Mouse (Mus musculus): ENCODE measurements at regions not wholly inside any gene's neighbourhood (a gene's known extent, or its start where the extent isn't known, plus 50 kb on each side); places are given as distances from the start of the nearest gene placed in this dataset.
"Not testable (repeated sequence)": the region's sequence is repeated elsewhere in the genome, so short reads cannot be mapped to it uniquely, and the experiment has no call there.

DNA sequence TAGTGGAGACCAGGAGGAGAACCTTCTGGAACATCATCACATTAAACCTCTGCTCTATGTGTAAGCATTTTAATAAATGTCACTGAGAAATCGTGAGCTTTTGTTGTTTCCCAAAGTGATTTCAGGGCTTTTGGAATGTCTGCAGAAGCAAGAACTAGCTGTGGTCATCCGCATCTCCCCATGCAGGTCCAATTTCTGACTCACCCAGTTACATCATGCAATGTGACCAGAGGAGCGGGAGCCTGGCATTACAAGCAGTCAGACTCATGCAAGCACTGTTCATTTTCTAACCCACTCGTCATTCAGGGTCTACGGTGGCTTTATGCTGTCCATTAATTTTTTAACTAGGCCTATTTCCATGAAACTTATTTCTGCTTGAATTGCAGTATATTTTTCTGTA is 151.2 kb upstream of the Supt20 start:
- no peak for DNase-seq (ENCODE audit: low spot score)

DNA sequence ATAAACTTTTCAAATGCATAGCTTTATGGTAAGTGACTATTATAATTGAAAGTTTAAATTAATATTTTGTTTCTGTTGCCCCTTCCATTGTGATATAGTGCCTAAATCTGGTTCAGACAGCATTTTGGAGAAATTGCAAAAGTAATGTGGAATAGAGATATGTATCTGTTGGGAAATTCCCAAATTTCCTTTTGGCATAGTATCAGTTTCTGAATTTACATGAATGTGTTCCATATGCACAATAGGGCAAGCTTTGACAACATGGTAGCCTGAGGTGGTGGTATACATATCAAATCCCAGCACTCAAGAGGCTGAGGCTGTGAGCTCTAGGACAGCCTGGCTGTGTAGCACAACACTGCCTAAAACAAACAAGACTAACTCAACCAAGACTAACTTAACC is 147.2 kb upstream of the Supt20 start:
- DNase-seq (ENCODE audit: low spot score), result no peak

DNA sequence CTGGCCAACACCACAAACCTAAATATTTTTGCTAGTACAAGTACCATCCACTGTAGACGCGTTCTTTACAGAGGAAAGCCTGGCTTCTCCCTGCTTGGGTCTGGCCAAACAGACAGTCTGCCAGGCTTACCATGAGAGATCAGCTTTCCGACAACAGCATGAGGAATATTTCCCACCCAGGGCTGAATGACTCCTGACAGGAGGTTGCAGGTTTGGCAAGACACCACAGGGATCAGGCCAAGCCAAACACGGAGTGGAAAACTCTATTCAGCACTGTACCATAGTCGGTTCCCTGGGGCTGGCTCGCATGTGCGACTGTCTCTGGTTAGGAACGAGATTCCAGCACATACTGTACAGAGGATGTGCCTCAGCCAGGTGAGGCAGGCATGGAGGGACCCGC is 140.7 kb upstream of the Supt20 start:
- peak; percentile 4 for DNase-seq (ENCODE audit: low spot score)

DNA sequence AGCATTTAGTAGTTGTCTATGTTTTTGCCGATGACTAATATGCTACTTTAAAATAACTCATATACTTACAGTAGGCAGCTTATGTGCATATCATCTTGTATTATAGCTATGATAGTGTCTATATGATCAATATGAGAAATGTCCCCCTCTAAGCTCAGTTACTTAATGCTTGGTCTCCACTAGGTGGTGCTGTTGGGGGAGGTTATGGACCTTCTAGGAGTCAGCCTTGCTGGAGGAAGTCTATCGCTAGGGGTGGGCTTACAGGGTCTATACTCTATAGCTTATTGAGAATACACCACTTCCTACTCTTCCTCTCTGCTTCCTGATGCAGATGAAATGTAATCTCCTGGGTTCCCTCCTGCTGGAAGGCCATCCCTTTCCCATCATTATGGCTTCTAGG is 136.7 kb upstream of the Supt20 start:
- no peak for DNase-seq (ENCODE audit: low spot score)

DNA sequence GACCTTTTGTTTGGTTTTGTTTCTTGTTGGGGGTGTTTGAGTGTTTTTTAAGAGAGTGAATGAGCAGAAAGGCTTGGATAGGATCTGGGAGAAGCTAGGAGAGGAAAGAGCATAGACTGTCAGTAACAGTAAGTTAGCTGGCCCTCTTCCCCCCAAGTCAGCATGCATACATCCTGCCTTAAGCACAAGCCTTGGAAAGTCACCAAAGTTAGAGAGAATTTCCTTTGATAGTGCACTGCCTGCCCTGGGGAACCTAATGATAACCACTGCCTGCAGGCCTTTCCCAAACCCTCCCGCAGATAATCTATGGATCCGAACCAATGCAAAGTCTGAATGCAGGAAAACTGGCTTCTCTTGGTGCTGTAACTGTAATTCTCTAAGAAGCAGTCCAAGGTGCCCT is 133.6 kb upstream of the Supt20 start:
- no peak for DNase-seq (ENCODE audit: low spot score)

DNA sequence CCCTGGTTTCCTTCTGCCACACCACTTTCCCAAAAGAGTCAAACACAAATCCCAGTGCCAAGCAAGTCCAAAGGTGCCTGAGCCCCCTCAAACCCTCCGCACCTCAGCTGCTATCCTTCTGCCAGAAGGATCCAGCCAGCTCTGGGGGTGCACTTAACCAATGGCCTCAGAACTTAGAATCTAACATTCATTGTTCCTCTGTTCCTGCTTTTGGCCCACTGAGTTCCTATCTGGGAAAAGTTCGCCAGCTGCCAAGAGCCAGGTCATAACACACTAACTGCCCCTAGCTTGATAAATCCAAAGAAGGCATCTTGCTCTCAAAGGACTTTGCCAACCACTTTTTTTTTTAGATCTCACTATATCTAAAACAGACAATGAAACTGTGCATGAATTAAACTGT is 133.1 kb upstream of the Supt20 start:
- no peak for DNase-seq (ENCODE audit: low spot score)

DNA sequence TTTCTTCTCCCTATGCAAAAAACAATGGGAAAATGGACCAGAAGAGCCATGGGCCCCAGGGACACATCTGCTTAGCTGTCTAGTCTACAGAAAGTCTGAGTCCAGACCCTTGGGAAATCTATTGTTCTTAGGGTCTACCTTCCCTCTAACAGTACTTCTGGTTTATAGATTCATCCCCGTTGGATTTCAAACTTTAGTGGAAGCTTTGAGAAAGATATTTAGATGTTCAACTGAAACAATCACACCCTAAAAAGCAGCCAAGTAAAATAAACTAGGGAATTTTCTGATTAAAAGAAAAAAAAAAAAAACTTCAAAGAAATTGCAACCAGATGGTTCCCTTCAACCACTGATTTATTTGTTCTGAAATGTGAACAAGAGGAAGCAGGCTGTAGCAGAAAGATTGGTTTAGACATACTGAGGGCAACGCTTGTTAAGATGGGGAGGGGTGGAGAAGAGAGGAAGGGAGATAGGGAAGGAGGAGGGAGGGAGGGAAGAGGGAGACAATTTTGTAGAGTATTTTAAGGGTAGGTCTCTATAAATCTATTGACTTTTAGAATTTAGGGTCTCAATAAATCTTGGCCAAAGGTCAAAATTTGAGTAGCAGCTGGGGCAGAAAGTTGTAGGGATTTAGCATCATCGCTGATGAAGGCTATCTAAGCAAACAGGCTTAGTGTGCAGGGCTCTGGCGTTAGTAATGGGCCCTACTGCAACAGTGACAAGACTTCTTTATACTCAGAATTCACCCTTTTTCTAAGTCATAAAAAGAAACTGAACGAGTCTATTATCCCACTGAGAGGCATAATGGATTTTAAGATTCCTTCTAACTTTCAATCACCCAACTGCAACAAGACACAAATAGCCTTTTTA is 132.3 kb upstream of the Supt20 start:
- DNase-seq (ENCODE audit: low spot score), result no peak

DNA sequence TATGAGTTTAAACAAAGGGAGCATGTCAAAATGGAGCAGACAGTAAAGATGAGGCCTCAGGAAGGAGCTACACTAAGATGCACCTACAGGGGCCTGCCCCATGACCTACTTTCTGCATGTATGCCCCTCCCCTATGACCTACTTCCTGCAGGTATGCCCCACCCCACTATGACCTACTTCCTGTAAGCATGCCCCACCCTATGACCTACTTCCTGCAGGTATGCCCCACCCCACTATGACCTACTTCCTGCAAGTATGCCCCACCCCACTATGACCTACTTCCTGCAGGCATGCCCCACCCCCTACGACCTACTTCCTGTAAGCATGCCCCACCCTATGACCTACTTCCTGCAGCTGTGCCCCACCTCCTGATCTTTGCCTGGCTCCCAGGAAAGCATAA is 125.3 kb upstream of the Supt20 start:
- DNase-seq (ENCODE audit: low spot score), result no peak

DNA sequence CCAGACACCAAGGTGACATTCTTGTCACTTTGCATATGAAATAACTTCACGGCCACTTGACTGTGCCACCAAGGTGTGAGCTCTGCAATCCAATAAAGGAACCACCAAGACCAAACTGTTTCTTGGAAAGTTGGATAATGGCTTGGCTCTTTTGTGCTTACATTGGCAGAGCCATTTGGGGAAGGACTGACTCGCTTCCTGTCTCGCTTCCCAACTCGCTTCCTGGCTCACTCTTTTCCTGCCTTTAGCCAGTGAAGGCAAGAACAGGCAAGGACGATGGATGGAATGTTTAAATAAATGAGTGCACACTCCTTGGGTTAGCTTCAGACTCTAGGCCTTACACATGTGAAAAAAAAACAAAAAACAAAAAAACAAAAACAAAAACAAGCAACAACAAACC is 124.5 kb upstream of the Supt20 start:
- no peak for DNase-seq (ENCODE audit: low spot score)

DNA sequence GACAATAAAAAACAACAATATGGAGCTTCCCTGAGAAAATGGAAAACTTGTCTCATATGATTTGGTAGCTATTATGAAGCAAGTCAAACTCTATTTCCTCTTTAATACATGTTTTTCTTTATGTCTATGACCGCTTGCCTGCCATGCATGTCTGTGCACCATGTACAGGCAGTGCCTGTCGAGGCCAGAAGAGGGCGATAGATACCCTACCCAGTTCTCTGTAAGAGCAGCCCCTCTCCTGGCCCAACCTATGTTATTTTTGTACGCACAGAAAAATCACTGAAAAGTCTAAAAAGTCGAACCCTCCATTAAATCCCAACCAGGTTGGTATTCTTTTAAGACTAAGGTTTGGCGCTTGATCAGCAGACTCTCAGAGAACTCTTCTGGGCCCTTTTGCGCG is 122.1 kb upstream of the Supt20 start:
- DNase-seq (ENCODE audit: low spot score), result no peak

DNA sequence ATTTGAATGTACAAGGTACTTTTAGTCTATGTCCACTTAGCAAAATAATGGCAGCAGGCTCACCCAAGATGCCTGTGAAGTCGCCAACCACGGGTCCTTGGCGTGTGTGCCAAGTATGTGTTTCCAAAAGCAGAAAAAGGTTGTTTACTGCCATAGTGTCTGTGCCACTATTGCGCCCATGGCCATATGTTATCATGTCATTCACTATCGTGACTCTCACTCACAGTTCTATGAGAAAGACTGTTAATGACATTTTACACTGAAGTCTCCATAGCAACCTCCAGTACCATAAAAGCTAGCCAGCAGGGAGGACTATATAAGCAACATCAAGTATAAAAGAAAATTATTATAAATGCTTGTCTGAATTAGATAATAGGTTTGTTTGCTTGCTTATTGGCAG is 114.8 kb upstream of the Supt20 start:
- DNase-seq (ENCODE audit: low spot score), result no peak

DNA sequence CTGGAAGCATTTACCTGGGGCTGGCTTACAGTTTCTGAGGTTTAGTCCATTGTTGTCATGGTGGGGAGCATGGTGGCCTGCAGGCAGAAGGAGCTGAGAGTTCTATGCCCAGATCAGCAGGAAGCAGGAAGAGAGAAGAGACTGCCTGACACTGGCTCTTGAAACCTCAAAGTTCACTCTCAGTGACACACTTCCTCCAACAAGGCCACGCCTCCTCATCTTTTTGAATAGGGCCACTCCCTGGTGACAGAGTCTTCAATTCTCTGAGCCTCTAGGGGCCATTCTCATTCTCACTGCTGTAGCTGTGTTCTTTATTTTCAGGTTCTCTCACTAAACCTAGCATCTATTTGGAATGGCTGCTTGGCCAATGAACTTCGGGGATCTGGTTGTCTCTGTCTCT is 113.2 kb upstream of the Supt20 start:
- no peak for DNase-seq (ENCODE audit: low spot score)

DNA sequence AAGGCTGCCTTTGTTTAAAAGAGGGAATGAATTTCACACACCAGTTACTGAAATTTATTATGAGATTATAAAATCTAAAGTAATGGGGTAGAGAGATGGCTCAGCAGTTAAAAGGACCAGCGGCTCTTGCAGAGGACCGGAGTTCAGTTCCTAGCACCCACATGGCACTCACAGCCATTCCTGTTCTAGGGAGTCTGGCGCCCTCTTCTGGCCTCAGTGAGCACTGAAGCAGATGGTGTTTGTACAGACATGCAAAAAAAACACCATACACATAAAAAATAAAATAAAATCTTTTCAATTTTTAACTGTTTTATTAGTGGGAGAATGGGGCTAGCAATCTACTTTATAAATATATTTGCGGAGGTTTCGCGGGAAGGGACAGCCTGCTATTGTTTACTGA is 112.3 kb upstream of the Supt20 start:
- no peak for DNase-seq (ENCODE audit: low spot score)

DNA sequence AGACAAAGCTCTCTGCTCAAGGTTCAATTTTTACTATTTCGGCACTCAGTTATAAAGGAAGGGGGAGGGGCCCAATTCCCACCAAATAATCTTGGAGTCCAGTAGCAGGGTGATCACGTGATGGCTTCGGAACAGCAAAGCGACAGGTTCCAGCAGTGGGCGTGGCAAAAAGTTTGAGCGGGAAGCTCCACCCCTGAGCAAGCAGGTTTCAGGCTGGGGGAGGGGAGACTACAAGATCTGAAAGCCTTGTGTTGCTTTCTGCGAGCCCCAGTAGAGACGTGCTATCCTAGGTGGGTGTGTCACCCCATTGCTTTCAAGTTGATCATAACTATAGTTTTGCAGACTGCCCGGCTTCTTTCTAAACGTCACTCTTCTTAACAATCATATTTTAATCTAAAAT is 106.8 kb upstream of the Supt20 start:
- not testable (repeated sequence) for DNase-seq (ENCODE audit: low spot score)

DNA sequence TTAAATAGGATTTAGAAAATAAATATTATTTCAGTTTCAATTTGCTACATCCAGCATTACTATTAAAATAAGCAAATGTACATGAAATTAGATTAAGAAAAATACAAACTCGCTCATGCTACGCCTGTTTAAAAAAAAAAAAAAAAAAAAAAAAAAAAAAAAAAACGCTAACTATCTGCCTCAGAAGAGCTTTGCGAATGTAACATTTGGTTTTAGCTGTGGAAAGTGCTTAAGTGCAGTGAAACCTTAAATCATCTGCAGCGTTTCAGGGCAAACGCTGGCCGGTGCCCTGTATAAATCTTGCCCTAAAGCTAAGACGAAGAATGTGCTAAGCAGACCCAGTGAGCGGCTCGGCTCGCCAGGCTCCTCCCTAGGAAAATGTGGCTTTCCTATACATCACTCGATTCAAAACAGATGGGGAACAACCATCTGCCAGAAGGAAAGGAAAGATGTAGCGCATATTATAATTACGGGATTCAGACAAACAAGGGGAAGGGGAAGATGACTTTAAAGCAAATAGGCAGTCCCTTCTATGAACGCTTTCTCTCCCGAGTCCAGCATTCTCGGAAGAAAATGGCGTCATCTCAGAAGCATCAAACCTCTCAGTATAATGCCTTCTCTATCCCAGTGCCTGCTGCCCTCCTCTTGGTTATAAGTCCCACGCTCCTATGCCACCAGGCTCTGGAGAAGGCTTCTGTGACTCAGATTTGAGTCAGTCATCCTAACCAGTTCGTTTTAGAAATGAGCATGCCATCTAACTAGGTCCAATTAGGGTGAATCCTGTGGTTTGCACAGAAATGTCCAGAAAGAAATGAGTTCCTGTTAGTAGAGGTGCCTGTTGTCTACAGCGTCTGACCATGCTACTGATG is 105.2 kb upstream of the Supt20 start:
- peak; percentile 9 for DNase-seq (ENCODE audit: low spot score)

DNA sequence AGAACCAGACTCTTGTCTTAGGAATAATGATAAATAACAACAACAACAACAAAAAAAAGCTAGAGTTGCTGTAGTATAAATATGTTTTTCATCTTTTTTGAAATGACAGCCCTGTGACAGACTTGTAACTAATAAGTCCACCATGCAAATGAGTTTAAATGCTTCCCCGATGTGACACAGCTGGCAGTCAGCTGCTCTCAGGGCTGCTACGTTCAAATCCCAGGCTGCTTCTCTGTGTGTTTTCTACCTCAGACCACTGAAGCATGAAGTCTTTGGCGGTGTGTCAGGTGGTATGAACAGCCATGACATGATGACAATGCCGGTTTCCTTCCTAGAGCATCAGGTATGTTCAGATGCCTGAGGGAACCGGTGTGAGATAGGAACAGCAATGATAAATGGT is 104.4 kb upstream of the Supt20 start:
- DNase-seq (ENCODE audit: low spot score), result no peak

DNA sequence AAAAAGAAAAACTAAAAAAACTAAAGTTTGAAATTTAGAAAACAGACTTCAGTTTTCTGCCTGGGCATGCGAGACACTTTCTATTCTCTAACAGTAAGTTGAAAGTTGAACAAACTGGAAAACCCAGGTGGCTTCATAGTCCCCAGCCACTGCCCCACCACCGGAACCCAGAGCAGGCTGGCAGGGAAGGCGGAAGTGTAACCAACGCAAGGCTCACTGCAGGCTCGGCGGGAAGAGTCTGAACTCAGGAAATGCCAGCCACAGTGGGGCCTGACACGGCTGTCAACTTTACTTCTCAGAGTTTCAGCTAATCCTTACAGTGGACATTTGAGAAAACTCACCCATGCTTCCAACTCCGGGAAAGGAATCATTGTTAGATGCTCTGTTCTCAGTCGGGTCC is 102.6 kb upstream of the Supt20 start:
- DNase-seq (ENCODE audit: low spot score), result no peak

DNA sequence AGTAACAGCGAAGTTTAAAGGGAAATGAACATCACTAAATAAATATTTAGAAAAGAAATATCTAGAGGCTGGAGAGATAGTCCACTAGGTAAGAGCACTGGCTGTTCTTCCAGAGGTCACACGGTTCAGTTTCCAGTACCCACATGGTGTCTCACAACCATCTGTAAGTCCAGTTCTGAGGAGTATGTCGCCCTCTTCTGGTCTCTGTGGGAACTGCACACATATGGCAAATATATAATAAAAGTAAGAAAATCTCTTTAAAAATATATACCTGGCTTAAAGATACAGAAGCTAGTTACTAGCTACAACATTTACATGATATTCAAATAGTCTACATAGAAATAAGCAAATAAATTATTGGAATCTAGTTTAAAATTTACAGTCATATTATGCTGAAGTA is 101.4 kb upstream of the Supt20 start:
- DNase-seq (ENCODE audit: low spot score), result no peak

DNA sequence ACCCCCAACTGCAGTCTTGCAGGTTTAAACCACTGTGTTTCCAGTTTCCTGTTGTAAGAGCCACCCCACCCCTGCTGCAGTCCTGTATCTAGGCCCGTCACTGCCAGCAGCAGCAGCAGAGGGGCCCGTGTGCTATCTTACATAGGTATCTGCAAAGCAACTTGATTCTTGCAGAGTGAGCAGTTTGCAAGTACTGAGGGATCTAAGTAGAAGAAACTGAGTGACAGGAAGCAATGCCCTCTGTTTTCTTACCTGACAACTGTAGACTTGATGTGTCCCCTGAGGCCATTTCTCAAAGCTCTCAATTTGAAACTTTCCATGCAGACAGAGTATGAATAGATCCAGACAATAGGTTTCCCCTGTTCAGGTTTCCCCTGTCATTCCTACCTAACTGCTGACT is 100.5 kb upstream of the Supt20 start:
- DNase-seq (ENCODE audit: low spot score), result no peak

DNA sequence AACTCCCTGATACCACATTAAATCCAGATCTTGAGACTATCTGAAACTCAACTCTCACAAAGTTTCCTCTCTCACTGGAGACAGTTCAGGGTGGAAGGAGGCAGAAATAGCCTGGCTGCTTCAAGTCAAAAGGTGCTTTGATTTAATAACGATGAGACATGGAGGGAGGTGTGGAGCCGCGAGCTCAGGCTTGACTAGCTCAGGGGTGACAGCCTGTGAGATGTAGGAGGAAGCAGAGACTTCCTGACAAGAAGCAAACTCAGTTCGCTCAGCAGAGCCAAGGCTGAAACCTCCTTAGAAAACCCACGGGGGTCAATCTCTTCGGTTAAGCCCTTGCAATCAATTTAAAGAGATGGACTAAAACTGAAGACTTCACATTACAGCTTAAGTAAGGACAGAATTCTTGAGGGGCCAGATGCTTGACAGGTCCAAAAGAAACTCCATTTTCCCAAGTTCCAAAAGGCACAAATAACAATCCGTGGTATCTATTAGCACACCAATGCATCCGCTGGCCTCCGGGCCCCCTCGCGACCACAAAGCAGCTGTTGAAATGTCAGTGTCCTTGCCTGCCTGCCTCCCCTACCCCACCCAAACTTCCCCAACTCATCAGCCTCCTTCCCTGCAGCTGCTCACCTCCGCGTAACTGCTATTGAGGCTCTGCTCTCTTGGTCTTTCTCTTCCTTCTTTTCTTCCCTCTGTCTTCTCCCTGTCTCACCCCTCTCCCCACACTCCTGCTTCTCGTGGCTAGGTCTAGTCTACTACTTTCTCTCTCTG is 99.8 kb upstream of the Supt20 start:
- no peak for DNase-seq (ENCODE audit: low spot score)

DNA sequence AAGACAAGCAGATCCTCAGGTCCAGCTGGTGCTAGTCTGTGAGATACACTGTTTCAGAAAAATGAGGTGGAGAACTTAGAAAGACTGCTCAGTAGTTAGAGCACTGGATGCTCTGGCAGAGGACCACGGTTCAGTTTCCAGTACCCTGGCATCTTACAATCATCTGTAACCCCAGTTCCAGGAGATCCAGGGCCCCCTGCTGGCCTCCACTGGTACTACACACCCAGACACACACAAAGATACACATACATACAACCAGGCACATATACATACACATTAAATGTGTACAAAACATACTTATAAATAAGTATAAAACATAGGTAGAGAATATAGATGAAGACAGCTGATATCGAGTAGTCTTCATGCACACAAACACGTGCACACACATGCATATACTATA is 97.4 kb upstream of the Supt20 start:
- no peak for DNase-seq (ENCODE audit: low spot score)
